Mouse (Mus musculus): ENCODE data around the gene Gm7929.
"Not testable (repeated sequence)": the region's sequence is repeated elsewhere in the genome, so short reads cannot be mapped to it uniquely, and the experiment has no call there.

Gene Gm7929

DNA sequence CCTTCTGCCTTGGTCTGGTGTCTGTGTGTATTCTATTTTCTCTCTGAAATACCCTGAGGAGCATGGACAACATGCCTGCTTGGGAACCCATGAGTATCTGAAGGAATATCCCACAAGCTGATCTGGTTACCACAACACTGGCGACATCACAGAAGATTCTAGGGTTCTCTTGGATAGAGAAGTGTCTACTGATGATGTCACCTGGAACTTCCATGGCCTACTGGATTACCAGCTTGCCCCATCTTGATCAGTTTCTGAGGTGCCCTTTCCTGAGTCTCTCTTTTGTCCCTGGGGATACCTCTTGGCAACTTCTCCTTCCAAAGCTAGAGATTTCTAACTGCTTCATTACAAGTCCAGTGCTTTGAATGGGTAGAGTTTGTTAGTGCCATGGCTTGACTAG is at the start of gene Gm7929:
TSS of gene Gm7929 (minus strand) at position 101 of the 400 bp plus-strand sequence.
- not testable (repeated sequence) for DNase-seq

DNA sequence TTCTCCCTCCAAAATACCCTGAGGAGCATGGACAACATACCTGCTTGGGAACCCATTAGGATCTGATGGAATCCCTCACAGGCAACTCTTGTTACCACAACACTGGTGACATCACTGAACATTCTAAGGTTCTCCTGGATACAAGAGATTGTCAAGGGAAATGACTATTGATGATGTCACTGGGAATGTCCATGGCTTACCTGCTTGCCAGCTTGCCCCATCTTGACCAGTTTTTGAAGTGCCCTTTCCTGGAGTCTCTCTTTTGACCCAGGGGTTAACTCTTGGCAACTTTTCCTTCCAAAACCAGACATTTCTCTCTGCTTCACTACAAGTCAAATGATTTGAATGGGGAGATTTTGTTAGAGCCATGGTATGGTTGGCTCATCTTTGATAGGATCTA is 21.9 kb upstream of the Gm7929 start, which contains the start of gene Gm47189:
TSS of gene Gm47189 (minus strand) at position 101 of the 400 bp plus-strand sequence.
- DNase-seq: not testable (repeated sequence)

DNA sequence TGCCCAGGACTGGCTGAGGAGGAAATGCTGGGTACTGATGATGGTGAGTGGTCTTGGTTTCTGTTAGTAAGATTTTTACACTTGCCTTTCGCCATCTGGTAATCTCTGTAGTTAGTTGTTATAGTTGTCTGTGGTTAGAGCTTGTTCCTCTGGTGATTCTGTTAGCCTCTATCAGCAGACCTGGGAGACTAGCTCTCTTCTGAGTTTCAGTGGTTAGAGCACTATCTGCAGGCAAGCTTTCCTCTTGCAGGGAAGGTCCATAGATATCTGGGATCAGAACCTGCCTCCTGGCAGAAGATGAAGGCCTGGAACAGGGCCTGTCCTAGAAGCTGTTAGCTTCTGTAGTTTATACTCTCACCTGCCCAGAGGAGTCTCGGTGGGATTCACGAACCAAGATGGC is 5.5 kb upstream of the Gm7929 start:
- not testable (repeated sequence) for DNase-seq

DNA sequence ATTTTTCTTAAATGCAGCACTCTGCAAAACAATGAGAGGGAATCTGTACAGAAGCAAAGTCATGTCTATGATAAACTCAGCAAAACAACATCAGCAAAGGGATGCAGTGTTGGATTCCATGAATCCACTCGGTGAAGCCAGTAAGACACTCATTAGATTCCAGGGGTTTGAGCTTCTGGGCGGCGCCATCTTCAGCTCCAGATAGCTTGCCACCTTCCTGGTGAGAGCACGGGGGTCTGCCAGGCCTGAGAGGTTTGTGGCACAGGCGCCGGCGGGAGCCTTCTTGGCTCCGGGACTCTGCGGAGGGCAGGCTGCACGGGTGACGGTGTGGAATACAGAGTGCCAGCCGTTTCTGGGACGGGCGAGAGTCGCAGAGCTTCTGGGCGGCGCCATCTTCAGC is 27.0 kb downstream of the Gm7929 start:
- not testable (repeated sequence) for DNase-seq

DNA sequence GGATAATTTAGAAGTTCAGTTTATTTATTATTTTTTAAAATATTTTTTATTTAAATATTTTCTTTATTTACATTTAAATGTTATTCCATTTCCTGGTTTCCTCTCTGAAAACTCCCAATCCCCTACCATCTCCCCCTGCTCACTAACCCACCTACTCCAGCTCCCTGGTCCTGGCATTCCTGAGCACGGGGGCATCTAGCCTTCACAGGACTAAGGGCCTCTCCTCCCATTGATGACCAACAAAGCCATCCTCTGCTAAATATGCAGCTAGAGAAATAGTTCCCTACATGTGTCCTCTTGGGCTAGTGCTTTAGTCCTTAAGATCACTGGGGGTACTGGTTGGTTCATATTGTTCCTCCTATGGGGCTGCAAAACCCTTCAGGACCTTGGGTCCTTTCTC is 33.2 kb downstream of the Gm7929 start:
- not testable (repeated sequence) for DNase-seq

DNA sequence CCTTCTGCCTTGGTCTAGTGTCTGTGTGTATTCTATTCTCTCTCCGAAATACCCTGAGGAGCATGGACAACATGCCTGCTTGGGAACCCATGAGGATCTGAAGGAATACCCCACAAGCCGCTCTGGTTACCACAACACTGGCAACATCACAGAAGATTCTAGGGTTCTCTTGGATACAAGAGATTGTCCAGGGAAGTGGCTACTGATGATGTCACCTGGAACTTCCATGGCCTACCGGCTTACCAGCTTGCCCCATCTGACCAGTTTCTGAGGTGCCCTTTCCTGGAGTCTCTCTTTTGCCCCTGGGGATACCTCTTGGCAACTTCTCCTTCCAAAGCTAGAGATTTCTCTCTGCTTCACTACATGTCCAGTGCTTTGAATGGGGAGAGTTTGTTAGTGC is 48.6 kb downstream of the Gm7929 start, which contains the start of gene Gm8068:
TSS of gene Gm8068 (minus strand) at position 101 of the 400 bp plus-strand sequence.
- not testable (repeated sequence) for DNase-seq

Measured in thymus, postnatal 4 days (tissue).